17 mouse cellular contexts compared by ENCODE assay signal in genomic region chr17:7897120-7897519, GRCm38 (mm10). TPM values are rescaled to one million over a fixed set of nuclear protein-coding genes. Genes with fewer than 3 reads are reported as not detected.
A peak's percentile ranks its signal among the peaks of the same experiment; 100 is the strongest.
DNase-seq lines count a peak whose midpoint lies in the region; ATAC-seq and TF ChIP-seq lines count a peak whose summit lies in the region.
"Had no signal": no experiment of that assay in that cellular context is flagged by ENCODE, and none has a peak within 500 bp of the region (broad histone marks: within the 10 kb centered on the region; RNA-seq: fewer than 3 reads in every experiment).

No protein-coding gene starts in this region.

- H3K4me2 ChIP-seq in heart, embryonic 16.5 days (ENCODE audit: low read depth, low read length): peak overlapping the region; percentile 16; the same call in 1 of the 2 replicates
- H3K4me2 ChIP-seq in lung, postnatal 0 days (replicated peaks; ENCODE audit: low read depth, low read length): peak overlapping the region; percentile 33
- H3K4me2 ChIP-seq: embryonic facial prominence, embryonic 15.5 days; forebrain, embryonic 15.5 days; hindbrain, embryonic 15.5 days; lung, embryonic 14.5 days had no signal

- intact Hi-C loops in heart, adult 2 months (cut with DNase I): no loop called here

- no peak for TF ChIP-seq POLR2A in heart, adult 2 months (IDR thresholded peaks at IDR 0.05; ENCODE audit: insufficient read depth, low read depth, low read length)
- TF ChIP-seq POLR2A in small intestine, adult 2 months (IDR thresholded peaks at IDR 0.05; ENCODE audit: low read depth, low read length): no peak

- ATAC-seq in heart, embryonic 16.5 days (replicated peaks; ENCODE audit: extremely low read depth, insufficient read depth, low FRiP score): no peak
- no peak for ATAC-seq in lung, postnatal 0 days
- ATAC-seq: forebrain, embryonic 15.5 days had no signal

- H3K27me3 ChIP-seq in heart, embryonic 16.5 days (ENCODE audit: control insufficient read depth, insufficient read depth, low read length): no peaks in the 10 kb centered on the region
- no peaks in the 10 kb centered on the region; the same call in 1 of the 2 replicates for H3K27me3 ChIP-seq in heart, adult 2 months (ENCODE audit: control insufficient read depth, insufficient read depth, low read length)
- H3K27me3 ChIP-seq in lung, postnatal 0 days (replicated peaks; ENCODE audit: insufficient read depth, low read length): no peaks in the 10 kb centered on the region
- H3K27me3 ChIP-seq in small intestine, adult 2 months (ENCODE audit: control insufficient read depth, insufficient read depth, low read length): no peaks in the 10 kb centered on the region
- H3K27me3 ChIP-seq: embryonic facial prominence, embryonic 15.5 days; forebrain, embryonic 15.5 days; hindbrain, embryonic 15.5 days had no signal

- no peak for TF ChIP-seq CTCF in heart, adult 2 months (IDR thresholded peaks at IDR 0.05)
- TF ChIP-seq CTCF in lung, postnatal 0 days (IDR thresholded peaks at IDR 0.05): no peak
- no peak for TF ChIP-seq CTCF in small intestine, adult 2 months (IDR thresholded peaks at IDR 0.05; ENCODE audit: extremely low read depth, insufficient read length, insufficient replicate concordance, low read depth, low read length)

- DNase-seq in heart, adult 2 months: no peak
- no peak for DNase-seq in lung, postnatal 0 days (ENCODE audit: low spot score)
- DNase-seq in lung, postnatal 10 days: no peak
- DNase-seq in induced T-regulatory cell, adult 2 months (ENCODE audit: low read depth): peak; percentile 67
- DNase-seq in testis, postnatal 10 days (ENCODE audit: low spot score): no peak
- no peak for DNase-seq in cerebellum, postnatal 14 days
- DNase-seq: adrenal gland, postnatal 36 days; cerebellum, postnatal 10 days; layer of hippocampus, postnatal 36 days; lung, embryonic 14.5 days; right cerebral cortex, postnatal 25 days; thymus, adult 18-20 months had no signal

- H3K36me3 ChIP-seq in heart, embryonic 16.5 days (ENCODE audit: control insufficient read depth, insufficient read depth): no peaks in the 10 kb centered on the region
- no peaks in the 10 kb centered on the region for H3K36me3 ChIP-seq in heart, adult 2 months (ENCODE audit: control insufficient read depth, insufficient read depth, low read length)
- H3K36me3 ChIP-seq in lung, postnatal 0 days (ENCODE audit: insufficient read depth, low read length): no peaks in the 10 kb centered on the region
- H3K36me3 ChIP-seq in small intestine, adult 2 months (ENCODE audit: control insufficient read depth, insufficient read depth, low read length): no peaks in the 10 kb centered on the region
- H3K36me3 ChIP-seq: embryonic facial prominence, embryonic 15.5 days; forebrain, embryonic 15.5 days; hindbrain, embryonic 15.5 days had no signal

- H3K27ac ChIP-seq in heart, embryonic 16.5 days (ENCODE audit: low read length): no peak overlapping the region
- H3K27ac ChIP-seq in heart, adult 2 months: no peak overlapping the region
- no peak overlapping the region for H3K27ac ChIP-seq in lung, postnatal 0 days (ENCODE audit: low read length)
- H3K27ac ChIP-seq in small intestine, adult 2 months (ENCODE audit: insufficient read depth, low read depth, low read length): no peak overlapping the region
- H3K27ac ChIP-seq: embryonic facial prominence, embryonic 15.5 days; forebrain, embryonic 15.5 days; hindbrain, embryonic 15.5 days had no signal

- no peak overlapping the region for H3K9ac ChIP-seq in heart, embryonic 16.5 days (ENCODE audit: low read length)
- H3K9ac ChIP-seq in heart, adult 2 months (ENCODE audit: low read depth, low read length): no peak overlapping the region
- H3K9ac ChIP-seq in lung, postnatal 0 days (replicated peaks; ENCODE audit: low read depth): no peak overlapping the region
- H3K9ac ChIP-seq: embryonic facial prominence, embryonic 15.5 days; forebrain, embryonic 15.5 days; hindbrain, embryonic 15.5 days; lung, embryonic 14.5 days had no signal

- no peaks in the 10 kb centered on the region for H3K79me2 ChIP-seq in heart, adult 2 months (replicated peaks; ENCODE audit: control insufficient read depth, insufficient read depth, low read length)

- H3K9me3 ChIP-seq in heart, embryonic 16.5 days (replicated peaks; ENCODE audit: control insufficient read depth, low read length): no peaks in the 10 kb centered on the region
- no peaks in the 10 kb centered on the region for H3K9me3 ChIP-seq in lung, postnatal 0 days (ENCODE audit: low read length)
- H3K9me3 ChIP-seq: embryonic facial prominence, embryonic 15.5 days; forebrain, embryonic 15.5 days; hindbrain, embryonic 15.5 days had no signal

- H3K4me3 ChIP-seq in heart, embryonic 16.5 days (ENCODE audit: low read length): no peak overlapping the region
- H3K4me3 ChIP-seq in heart, adult 2 months: no peak overlapping the region
- peak overlapping the region; percentile 15 for H3K4me3 ChIP-seq in lung, postnatal 0 days (ENCODE audit: low read depth, low read length)
- peak overlapping the region; percentile 44 for H3K4me3 ChIP-seq in small intestine, adult 2 months (ENCODE audit: low read depth, low read length)
- H3K4me3 ChIP-seq: embryonic facial prominence, embryonic 15.5 days; forebrain, embryonic 15.5 days; hindbrain, embryonic 15.5 days had no signal

- no peak for TF ChIP-seq EP300 in heart, adult 2 months (IDR thresholded peaks at IDR 0.05; ENCODE audit: insufficient read depth, low read depth, low read length)
- no peak for TF ChIP-seq EP300 in lung, postnatal 0 days (IDR thresholded peaks at IDR 0.05)

- 67% methylated on average over 11 of the region's 11 CpGs for WGBS in heart, embryonic 16.5 days
- WGBS in heart, adult 2 months: 52% methylated on average over 11 of the region's 11 CpGs
- WGBS in lung, postnatal 0 days: 54% methylated on average over 11 of the region's 11 CpGs
- 51% methylated on average over 11 of the region's 11 CpGs for WGBS in small intestine, adult 2 months

- no peaks in the 10 kb centered on the region for H3K4me1 ChIP-seq in heart, embryonic 16.5 days (ENCODE audit: control insufficient read depth, insufficient read depth, low read length)
- H3K4me1 ChIP-seq in heart, adult 2 months (ENCODE audit: control insufficient read depth, insufficient read depth, low read length): no peaks in the 10 kb centered on the region
- H3K4me1 ChIP-seq in lung, postnatal 0 days (ENCODE audit: insufficient read depth, low read depth, low read length): no peaks in the 10 kb centered on the region
- H3K4me1 ChIP-seq in small intestine, adult 2 months (ENCODE audit: control insufficient read depth, insufficient read depth, insufficient read length, low read length): 0 out of 2 replicates have a peak, but pooled peaks cover 6% of the 10 kb centered on the region
- H3K4me1 ChIP-seq: embryonic facial prominence, embryonic 15.5 days; hindbrain, embryonic 15.5 days had no signal

RNA-seq across cellular contexts. Expression of gene Tagap, which starts 28.7 kb away (rescaled TPM):
- polyA plus RNA-seq in heart, embryonic 16.5 days (2015; fragmentation: Nextera tagmentation; extraction: Ambion mirVana): 0.66 and 1.1 TPM in 2 replicates
- total RNA-seq in heart, adult 2 months (2021): 1 to 10 TPM; 2.9 to 3.0 TPM
- polyA plus RNA-seq in heart, adult 2 months (2012; rRNA removed): 0.94 and 1.3 TPM in 2 replicates
- 1.3 and 1.4 TPM in 2 replicates for polyA plus RNA-seq in lung, postnatal 0 days (2015; fragmentation: Nextera tagmentation; extraction: Ambion mirVana)
- 0.85 and 1.4 TPM in 2 replicates for polyA plus RNA-seq in small intestine, adult 2 months (2012; rRNA removed)

RNA-seq across cellular contexts. Expression of gene Rsph3a, which starts 48.3 kb away (rescaled TPM):
- 72.6 and 82.6 TPM in 2 replicates for polyA plus RNA-seq in heart, embryonic 16.5 days (2015; fragmentation: Nextera tagmentation; extraction: Ambion mirVana)
- total RNA-seq in heart, adult 2 months (2021): 10 to 100 TPM; 26.6 to 38.7 TPM
- polyA plus RNA-seq in heart, adult 2 months (2012; rRNA removed): 33.5 and 58.5 TPM in 2 replicates
- 58.1 and 60.5 TPM in 2 replicates for polyA plus RNA-seq in lung, postnatal 0 days (2015; fragmentation: Nextera tagmentation; extraction: Ambion mirVana)
- polyA plus RNA-seq in small intestine, adult 2 months (2012; rRNA removed): 37.1 and 66.3 TPM in 2 replicates

Comparison
In these comparisons a context has a peak if more than half of its experiments do, and no peak if none do; other contexts are left out.
1. H3K4me3 ChIP-seq: peak in lung, postnatal 0 days (single experiment) and small intestine, adult 2 months (single experiment); none in heart, embryonic 16.5 days (single experiment) and heart, adult 2 months (single experiment).